Mouse (Mus musculus): Measurements from ENCODE around the gene Cfap221.

GRCm38 (mm10) chr1:119902551-119903230 is 94.3 kb downstream of the Cfap221 start:
- TF ChIP-seq POLR2A (IDR thresholded peaks at IDR 0.05; ENCODE audit: borderline replicate concordance, control insufficient read depth, low read depth, low read length), result no peak
- TF ChIP-seq CTCF (IDR thresholded peaks at IDR 0.05; ENCODE audit: control insufficient read depth, insufficient read depth, low read length), result no peak

All from bone marrow, adult 2 months (tissue).